Mouse (Mus musculus) forebrain, embryonic 11.5 days (tissue): ENCODE data around the gene Tdrd9. TPM values are rescaled to one million over a fixed set of nuclear protein-coding genes. Genes with fewer than 3 reads are reported as not detected.

Source experiments
- ATAC-seq: fragments of 200-750 bp; cut with Nextera tagmentation; replicated peaks from 2 replicates; pipeline ENCODE4 v1.8.0; 2017; ENCODE audit warnings: moderate TSS enrichment; ENCODE audit not compliant: low FRiP score
- DNase-seq: peaks from one replicate; pipeline ENCODE4 v3.0.0-alpha.2; 2017; ENCODE audit warnings: low spot score
- H3K27ac ChIP-seq: fragments of 300-500 bp; sonication (generic); 2 replicates; pipeline ENCODE4 v1.5.1; 2014; ENCODE audit warnings: low read depth, low read length
- H3K27me3 ChIP-seq: fragments of 300-500 bp; sonication (generic); 2 replicates; pipeline ENCODE4 v1.6.1; 2014; ENCODE audit warnings: mild to moderate bottlenecking, low read length, mixed read lengths; ENCODE audit not compliant: control insufficient read depth, insufficient read depth
- H3K36me3 ChIP-seq: fragments of 300-500 bp; sonication (generic); 2 replicates; pipeline ENCODE4 v1.6.1; 2014; ENCODE audit warnings: mild to moderate bottlenecking, low read length, moderate library complexity, mixed read lengths; ENCODE audit not compliant: control insufficient read depth, insufficient read depth
- H3K4me1 ChIP-seq: fragments of 300-500 bp; sonication (generic); replicated peaks from 2 replicates; pipeline ENCODE4 v1.6.1; 2014; ENCODE audit warnings: low read length, mixed read lengths; ENCODE audit not compliant: control insufficient read depth, insufficient read depth
- H3K4me2 ChIP-seq: fragments of 300-500 bp; sonication (generic); 2 replicates; pipeline ENCODE4 v1.6.1; 2014; ENCODE audit warnings: low read depth, mild to moderate bottlenecking, low read length, moderate library complexity, mixed read lengths; ENCODE audit not compliant: severe bottlenecking
- H3K4me3 ChIP-seq: fragments of 300-500 bp; sonication (generic); 2 replicates; pipeline ENCODE4 v1.5.1; 2014; ENCODE audit warnings: low read depth, low read length
- H3K9ac ChIP-seq: fragments of 300-500 bp; sonication (generic); 2 replicates; pipeline ENCODE4 v1.6.1; 2014; ENCODE audit warnings: low read length
- H3K9me3 ChIP-seq: fragments of 300-500 bp; sonication (generic); 2 replicates; pipeline ENCODE4 v1.6.1; 2016; ENCODE audit warnings: low read length, mixed read lengths; ENCODE audit not compliant: control insufficient read depth
- WGBS: fragments of 180-500 bp; shearing (Covaris S2); extraction: QIAGEN DNeasy Blood & Tissue Kit; methylation state at CpG from one replicate; pipeline ENCODE4 v1.1.7; 2014; 5-methylcytosine and 5-hydroxymethylcytosine counted together
- polyA plus RNA-seq: library from polyadenylated mRNA; unstranded; fragments of >200 nt; fragmentation: Nextera tagmentation; extraction: Ambion mirVana; gene quantifications from 2 replicates; pipeline ENCODE4 v1.2.1, GENCODE M21; 2014

Tdrd9 gene
- polyA plus RNA-seq, 1 experiment from 2014 or later, result 0.94 TPM

GRCm38 (mm10) chr12:112079911-112080310 lies 108.6 kb downstream of the Tdrd9 start:
- no peaks in the 10 kb centered on the region for H3K36me3 ChIP-seq
- H3K27me3 ChIP-seq, result no peaks in the 10 kb centered on the region
- no peaks in the 10 kb centered on the region for H3K4me1 ChIP-seq
- H3K27ac ChIP-seq, result no peak overlapping the region
- H3K9me3 ChIP-seq, result no peaks in the 10 kb centered on the region
- no peak overlapping the region for H3K4me2 ChIP-seq
- 77% methylated on average over 8 of the region's 8 CpGs for WGBS
- no peak overlapping the region for H3K4me3 ChIP-seq
- ATAC-seq, result no peak
- H3K9ac ChIP-seq, result no peak overlapping the region
- DNase-seq, result no peak

DNA sequence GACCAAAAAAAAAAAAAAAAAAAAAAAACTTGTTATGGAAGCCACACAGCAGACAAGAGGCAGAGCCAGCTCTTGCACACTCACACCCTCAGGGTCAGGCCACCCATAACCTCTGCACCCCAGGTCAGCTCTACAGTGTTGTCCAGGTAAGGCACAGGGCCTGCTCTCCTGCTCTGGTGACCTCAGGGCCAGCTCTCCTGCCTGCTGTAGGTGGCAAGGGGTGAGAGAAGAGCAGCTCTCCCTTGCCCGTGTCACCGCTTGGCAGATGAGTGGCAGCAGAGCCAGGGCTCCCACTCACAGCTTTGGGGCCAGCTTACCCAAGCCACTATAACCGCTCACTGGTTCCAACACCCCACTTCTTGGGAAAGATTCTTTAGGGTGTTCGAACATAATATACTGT lies 109.6 kb downstream of the Tdrd9 start:
- ATAC-seq (no peak), DNase-seq (no peak)
- Histone ChIP-seq H3K9me3 (no peaks in the 10 kb centered on the region), H3K4me1 (no peaks in the 10 kb centered on the region), H3K4me2 (no peak overlapping the region), H3K36me3 (no peaks in the 10 kb centered on the region), H3K9ac (no peak overlapping the region), H3K27me3 (no peaks in the 10 kb centered on the region), H3K27ac (no peak overlapping the region), H3K4me3 (no peak overlapping the region)
- WGBS, result 91% methylated on average over 4 of the region's 4 CpGs

DNA sequence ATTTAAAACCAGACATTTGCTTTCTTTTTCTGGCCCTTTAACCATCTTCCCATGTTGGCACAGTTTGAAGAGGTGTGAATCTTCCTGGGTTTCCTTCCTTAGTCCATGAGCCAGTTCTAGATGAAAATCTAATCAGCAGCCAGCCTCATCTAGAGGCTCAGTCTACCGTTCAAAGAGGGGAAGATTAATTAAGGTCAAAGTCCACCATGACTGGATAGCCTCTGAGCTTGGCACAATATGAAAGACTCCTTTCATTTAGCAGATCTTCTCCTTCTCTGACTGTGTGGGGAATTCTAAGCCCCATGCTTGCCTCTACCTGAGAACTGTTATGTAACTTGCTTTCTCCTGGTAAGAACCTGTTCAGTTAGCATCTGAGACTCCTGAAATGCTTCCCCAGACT lies 110.9 kb downstream of the Tdrd9 start:
- Histone ChIP-seq H3K27ac (no peak overlapping the region), H3K4me2 (no peak overlapping the region), H3K36me3 (no peaks in the 10 kb centered on the region), H3K27me3 (no peaks in the 10 kb centered on the region), H3K4me1 (no peaks in the 10 kb centered on the region), H3K9ac (no peak overlapping the region), H3K4me3 (no peak overlapping the region), H3K9me3 (no peaks in the 10 kb centered on the region)
- DNase-seq (no peak), ATAC-seq (no peak)
- whole genome bisulfite sequencing, result 61% methylated on average over 1 of the region's 1 CpGs

DNA sequence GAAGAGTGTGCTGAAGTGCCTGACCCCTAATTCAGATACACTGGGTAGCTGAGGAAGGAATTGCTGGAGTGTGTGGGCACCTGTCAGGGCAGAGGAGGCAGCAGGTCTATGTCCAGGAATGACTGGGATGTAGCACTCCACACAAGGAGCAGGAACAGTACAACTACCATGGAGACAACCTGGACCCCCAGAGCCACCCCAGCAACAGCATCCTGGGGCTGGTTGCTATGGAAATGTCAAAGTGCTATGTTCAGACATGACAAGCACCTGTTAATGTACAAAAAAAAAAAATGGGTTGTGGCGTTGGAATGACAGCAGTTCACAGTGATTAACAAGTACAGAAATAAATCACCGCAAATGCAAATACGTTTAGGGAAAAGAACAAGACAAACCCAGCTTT lies 114.9 kb downstream of the Tdrd9 start:
- Histone ChIP-seq H3K27ac (no peak overlapping the region), H3K9me3 (no peaks in the 10 kb centered on the region), H3K4me3 (no peak overlapping the region), H3K4me2 (no peak overlapping the region), H3K36me3 (no peaks in the 10 kb centered on the region), H3K27me3 (no peaks in the 10 kb centered on the region), H3K9ac (no peak overlapping the region), H3K4me1 (no peaks in the 10 kb centered on the region)
- WGBS, result 91% methylated on average over 3 of the region's 3 CpGs
- ATAC-seq (no peak), DNase-seq (no peak)

- Histone ChIP-seq H3K27ac (no peak overlapping the region), H3K9me3 (no peaks in the 10 kb centered on the region), H3K4me1 (no peaks in the 10 kb centered on the region), H3K36me3 (no peaks in the 10 kb centered on the region), H3K4me2 (no peak overlapping the region), H3K9ac (no peak overlapping the region), H3K27me3 (no peaks in the 10 kb centered on the region), H3K4me3 (no peak overlapping the region)
- DNase-seq, result no peak
- no peak for ATAC-seq
- WGBS, result 89% methylated on average over 6 of the region's 6 CpGs
Measured at GRCm38 (mm10) chr12:112086726-112087125, 115.4 kb downstream of the Tdrd9 start.

DNA sequence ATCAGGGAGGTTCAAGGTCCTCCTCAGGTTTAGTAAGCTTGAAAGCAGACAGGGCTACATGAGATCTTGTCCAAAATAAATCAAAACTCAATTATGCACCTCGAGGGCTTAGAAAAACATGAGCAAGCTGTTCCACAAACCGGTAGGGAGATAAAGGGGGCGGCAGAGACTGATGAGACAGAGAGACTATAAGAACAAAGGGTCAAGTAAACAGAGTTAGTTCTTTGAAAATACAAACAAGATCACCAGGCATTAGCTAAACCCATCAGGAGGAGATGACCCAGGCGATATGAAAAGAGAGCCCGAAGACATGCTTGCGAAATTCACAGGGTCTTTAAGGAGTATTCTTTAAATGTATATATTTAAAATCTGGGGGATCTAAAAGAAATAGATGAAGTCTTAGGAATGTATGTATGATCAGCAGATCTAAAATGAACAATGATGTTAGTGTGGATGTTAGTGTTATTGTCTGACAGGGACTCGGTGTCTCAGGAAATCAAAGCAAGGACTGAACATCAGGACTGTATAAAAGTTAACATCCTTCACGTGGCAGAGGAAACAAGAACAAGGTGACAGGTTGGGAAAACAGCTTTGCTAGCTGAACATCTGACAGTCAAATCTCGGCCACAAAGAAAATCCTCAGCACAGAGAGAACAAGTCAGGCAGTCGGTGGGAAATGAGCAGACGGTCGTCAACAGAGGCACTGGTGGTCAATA lies 117.4 kb downstream of the Tdrd9 start:
- no peak overlapping the region for H3K27ac ChIP-seq
- H3K4me2 ChIP-seq, result no peak overlapping the region
- no peaks in the 10 kb centered on the region for H3K36me3 ChIP-seq
- no peaks in the 10 kb centered on the region for H3K4me1 ChIP-seq
- H3K27me3 ChIP-seq, result no peaks in the 10 kb centered on the region
- ATAC-seq, result no peak
- H3K9me3 ChIP-seq, result no peaks in the 10 kb centered on the region
- WGBS, result 76% methylated on average over 12 of the region's 12 CpGs
- DNase-seq, result no peak
- no peak overlapping the region for H3K4me3 ChIP-seq
- H3K9ac ChIP-seq, result no peak overlapping the region

GRCm38 (mm10) chr12:112091054-112091453 lies 119.7 kb downstream of the Tdrd9 start:
- DNase-seq, result peak; percentile 78
- WGBS, result 7% methylated on average over 12 of the region's 12 CpGs

GRCm38 (mm10) chr12:112094261-112094880 lies 123.0 kb downstream of the Tdrd9 start:
- H3K27ac ChIP-seq, result no peak overlapping the region
- H3K4me2 ChIP-seq, result no peak overlapping the region
- H3K27me3 ChIP-seq, result no peaks in the 10 kb centered on the region
- DNase-seq (no peak), ATAC-seq (no peak)
- 92% methylated on average over 8 of the region's 8 CpGs for WGBS
- H3K36me3 ChIP-seq, result no peaks in the 10 kb centered on the region
- H3K4me1 ChIP-seq, result no peaks in the 10 kb centered on the region
- no peak overlapping the region for H3K4me3 ChIP-seq
- no peak overlapping the region for H3K9ac ChIP-seq
- H3K9me3 ChIP-seq, result no peaks in the 10 kb centered on the region

More at GRCm38 (mm10) chr12:112091054-112091453, 119.7 kb downstream of the Tdrd9 start:
- no peak overlapping the region for H3K4me3 ChIP-seq
- no peak overlapping the region for H3K9ac ChIP-seq
- no peak overlapping the region for H3K27ac ChIP-seq
- H3K36me3 ChIP-seq, result no peaks in the 10 kb centered on the region
- no peaks in the 10 kb centered on the region for H3K9me3 ChIP-seq
- H3K4me1 ChIP-seq, result no peaks in the 10 kb centered on the region
- no peaks in the 10 kb centered on the region for H3K27me3 ChIP-seq
- H3K4me2 ChIP-seq, result no peak overlapping the region
- ATAC-seq, result no peak
